Comparison of ENCODE assay signal across 27 mouse cellular contexts in the genomic region with DNA sequence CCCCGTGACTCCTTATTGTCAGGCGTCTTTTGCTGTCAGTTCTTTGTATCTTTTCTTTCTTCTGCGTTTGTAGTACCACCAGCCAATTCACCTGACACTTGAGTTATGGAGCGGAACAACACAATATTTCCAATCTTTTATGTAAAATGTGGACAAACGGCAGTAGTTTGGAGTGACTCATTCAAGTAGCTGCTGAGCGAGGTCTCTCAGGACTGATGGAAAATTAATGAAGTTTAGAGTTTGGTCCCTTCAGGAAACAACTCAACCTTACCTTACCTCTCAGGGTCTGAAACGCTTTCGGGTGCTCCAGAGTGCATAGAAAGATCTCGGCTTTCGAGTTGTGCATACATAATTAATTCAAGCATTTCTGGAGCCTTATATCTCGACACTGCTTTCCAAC.
"Had no signal": no experiment of that assay in that cellular context is flagged by ENCODE, and none has a peak within 500 bp of the region (broad histone marks: within the 10 kb centered on the region; RNA-seq: fewer than 3 reads in every experiment).

No protein-coding gene starts in this region.

- H3K36me3 ChIP-seq: limb, embryonic 10.5 days; limb, embryonic 12.5 days; limb, embryonic 13.5 days; limb, embryonic 15.5 days; liver, embryonic 12.5 days; liver, embryonic 13.5 days; liver, embryonic 15.5 days; lung, embryonic 15.5 days; midbrain, embryonic 10.5 days; midbrain, embryonic 12.5 days; neural tube, embryonic 12.5 days had no signal

- H3K4me1 ChIP-seq: limb, embryonic 15.5 days; liver, embryonic 12.5 days; liver, embryonic 13.5 days; liver, embryonic 15.5 days; neural tube, embryonic 12.5 days had no signal

- H3K27me3 ChIP-seq: limb, embryonic 12.5 days; limb, embryonic 13.5 days; limb, embryonic 15.5 days; liver, embryonic 12.5 days; liver, embryonic 13.5 days; liver, embryonic 15.5 days; lung, embryonic 15.5 days; megakaryocyte, embryonic 14.5 days; midbrain, embryonic 12.5 days; neural tube, embryonic 12.5 days had no signal

- H3K4me2 ChIP-seq: limb, embryonic 12.5 days; limb, embryonic 13.5 days; limb, embryonic 15.5 days; liver, embryonic 11.5 days; liver, embryonic 12.5 days; liver, embryonic 13.5 days; liver, embryonic 15.5 days; lung, embryonic 14.5 days; lung, embryonic 15.5 days; midbrain, embryonic 12.5 days; neural tube, embryonic 12.5 days had no signal

- ATAC-seq: liver, embryonic 12.5 days; liver, postnatal 0 days; lung, postnatal 0 days had no signal

- H3K4me3 ChIP-seq: left cerebral cortex, adult 2 months; limb, embryonic 10.5 days; limb, embryonic 12.5 days; limb, embryonic 13.5 days; limb, embryonic 15.5 days; liver, embryonic 12.5 days; liver, embryonic 13.5 days; liver, embryonic 15.5 days; lung, embryonic 15.5 days; megakaryocyte, embryonic 14.5 days; midbrain, embryonic 10.5 days; midbrain, embryonic 12.5 days; myocyte; neural tube, embryonic 12.5 days had no signal

- H3K9ac ChIP-seq: limb, embryonic 12.5 days; limb, embryonic 13.5 days; limb, embryonic 15.5 days; liver, embryonic 12.5 days; liver, embryonic 13.5 days; liver, embryonic 14.5 days; liver, embryonic 15.5 days; liver, postnatal 0 days; lung, embryonic 14.5 days; lung, embryonic 15.5 days; midbrain, embryonic 12.5 days; neural tube, embryonic 12.5 days had no signal

- DNase-seq: liver; liver, embryonic 13.5 days; liver, postnatal 0 days; lung, adult 18-20 months; lung, adult 2 months; lung, embryonic 14.5 days; lung, postnatal 10 days; lung, postnatal 14 days; lung, postnatal 36 days; lung, postnatal 4 days had no signal

- H3K9me3 ChIP-seq: limb, embryonic 10.5 days; limb, embryonic 12.5 days; limb, embryonic 13.5 days; limb, embryonic 15.5 days; liver, embryonic 12.5 days; liver, embryonic 13.5 days; liver, embryonic 15.5 days; lung, embryonic 15.5 days; megakaryocyte, embryonic 14.5 days; midbrain, embryonic 10.5 days; midbrain, embryonic 12.5 days; neural tube, embryonic 12.5 days had no signal

- H3K27ac ChIP-seq: left cerebral cortex, adult 2 months; limb, embryonic 10.5 days; limb, embryonic 12.5 days; limb, embryonic 13.5 days; limb, embryonic 15.5 days; liver, embryonic 12.5 days; liver, embryonic 13.5 days; liver, embryonic 14.5 days; liver, embryonic 15.5 days; lung, embryonic 15.5 days; macrophage; midbrain, embryonic 10.5 days; midbrain, embryonic 12.5 days; neural tube, embryonic 12.5 days had no signal
